Mouse (Mus musculus) liver, embryonic 15.5 days (tissue): ENCODE measurements around the gene Cd300lf. TPM values are rescaled to one million over a fixed set of nuclear protein-coding genes. Genes with fewer than 3 reads are reported as not detected.

Experiments
- ATAC-seq: fragments of 200-750 bp; cut with Nextera tagmentation; 2 replicates; pipeline ENCODE4 v1.8.0; 2017; ENCODE audit warnings: moderate number of reproducible peaks, mild to moderate bottlenecking, moderate library complexity; ENCODE audit not compliant: insufficient read depth
- H3K27ac ChIP-seq: fragments of 300-500 bp; sonication (generic); replicated peaks from 2 replicates; pipeline ENCODE4 v1.5.1; 2015; ENCODE audit warnings: mild to moderate bottlenecking, inconsistent platforms
- H3K27me3 ChIP-seq: fragments of 300-500 bp; sonication (generic); 2 replicates; pipeline ENCODE4 v1.6.1; 2015; ENCODE audit warnings: mild to moderate bottlenecking, inconsistent platforms
- H3K36me3 ChIP-seq: fragments of 300-500 bp; sonication (generic); replicated peaks from 2 replicates; pipeline ENCODE4 v1.6.1; 2015; ENCODE audit warnings: moderate library complexity, mild to moderate bottlenecking, inconsistent platforms
- H3K4me1 ChIP-seq: fragments of 300-500 bp; sonication (generic); replicated peaks from 2 replicates; pipeline ENCODE4 v1.6.1; 2015; ENCODE audit warnings: inconsistent platforms
- H3K4me2 ChIP-seq: fragments of 300-500 bp; sonication (generic); 2 replicates; pipeline ENCODE4 v1.6.1; 2015; ENCODE audit warnings: moderate library complexity, mild to moderate bottlenecking, inconsistent platforms
- H3K4me3 ChIP-seq: fragments of 300-500 bp; sonication (generic); replicated peaks from 2 replicates; pipeline ENCODE4 v1.5.1; 2015; ENCODE audit warnings: mild to moderate bottlenecking, inconsistent platforms
- H3K9ac ChIP-seq: fragments of 300-500 bp; sonication (generic); 2 replicates; pipeline ENCODE4 v1.6.1; 2015; ENCODE audit warnings: moderate library complexity, mild to moderate bottlenecking, inconsistent platforms
- H3K9me3 ChIP-seq: fragments of 300-500 bp; sonication (generic); replicated peaks from 2 replicates; pipeline ENCODE4 v1.6.1; 2016; ENCODE audit warnings: inconsistent platforms
- WGBS: fragments of 180-500 bp; shearing (Covaris S2); methylation state at CpG from one replicate; pipeline ENCODE4 v1.1.7; 2015; ENCODE audit warnings: mixed read lengths; ENCODE audit not compliant: insufficient replicate concordance; 5-methylcytosine and 5-hydroxymethylcytosine counted together
- polyA plus RNA-seq: library from polyadenylated mRNA; unstranded; fragments of >200 nt; fragmentation: Nextera tagmentation; extraction: Ambion mirVana; gene quantifications from 2 replicates; pipeline ENCODE4 v1.2.1, GENCODE M21; 2015

The Cd300lf gene
- 4.5 and 4.8 TPM in 2 replicates for polyA plus RNA-seq

GRCm38 (mm10) chr11:115133800-115134199, at the start of gene Cd300lf:
Cd300lf (minus strand) TSS chr11:115133992.
- H3K9me3 ChIP-seq = no peaks in the 10 kb centered on the region
- H3K9ac ChIP-seq = no peak within 1 kb of the TSS
- H3K27me3 ChIP-seq = no peaks in the 10 kb centered on the region
- H3K36me3 ChIP-seq = no peaks in the 10 kb centered on the region
- H3K4me3 ChIP-seq = peak within 1 kb of the TSS; percentile 32
- H3K27ac ChIP-seq = peak within 1 kb of the TSS; percentile 55; the same call in 1 of the 2 replicates
- peak within 1 kb of the TSS; percentile 20; the same call in 1 of the 2 replicates for H3K4me2 ChIP-seq
- no peaks in the 10 kb centered on the region for H3K4me1 ChIP-seq
- ATAC-seq = peak; percentile 37; the same call in 1 of the 2 replicates
- WGBS = 15% methylated on average over 8 of the region's 8 CpGs

- Histone ChIP-seq H3K4me2 (no peak overlapping the region), H3K9ac (no peak overlapping the region), H3K9me3 (no peaks in the 10 kb centered on the region), H3K27me3 (no peaks in the 10 kb centered on the region), H3K27ac (no peak overlapping the region), H3K4me3 (no peak overlapping the region), H3K36me3 (peaks cover 30% of the 10 kb centered on the region), H3K4me1 (peaks cover 56% of the 10 kb centered on the region)
- WGBS = 15% methylated on average over 12 of the region's 12 CpGs
- ATAC-seq = no peak
Observed at GRCm38 (mm10) chr11:115181913-115182638, 48.3 kb upstream of the Cd300lf start.

GRCm38 (mm10) chr11:115179881-115180280, 46.1 kb upstream of the Cd300lf start:
- no peak overlapping the region for H3K4me2 ChIP-seq
- H3K4me1 ChIP-seq = peaks cover 58% of the 10 kb centered on the region
- no peak for ATAC-seq
- no peak overlapping the region for H3K4me3 ChIP-seq
- 70% methylated on average over 6 of the region's 6 CpGs for WGBS
- no peak overlapping the region for H3K9ac ChIP-seq
- H3K27me3 ChIP-seq = no peaks in the 10 kb centered on the region
- no peaks in the 10 kb centered on the region for H3K9me3 ChIP-seq
- H3K27ac ChIP-seq = no peak overlapping the region
- peaks cover 38% of the 10 kb centered on the region for H3K36me3 ChIP-seq

GRCm38 (mm10) chr11:115179191-115179590, 45.4 kb upstream of the Cd300lf start:
- Histone ChIP-seq H3K9ac (no peak overlapping the region), H3K27ac (peak overlapping the region; percentile 33; the same call in 1 of the 2 replicates), H3K4me1 (peaks cover 60% of the 10 kb centered on the region), H3K4me2 (no peak overlapping the region), H3K4me3 (no peak overlapping the region), H3K27me3 (no peaks in the 10 kb centered on the region), H3K36me3 (peaks cover 38% of the 10 kb centered on the region), H3K9me3 (no peaks in the 10 kb centered on the region)
- ATAC-seq = no peak
- WGBS = 68% methylated on average over 6 of the region's 6 CpGs

GRCm38 (mm10) chr11:115178766-115179165, 45.0 kb upstream of the Cd300lf start:
- ATAC-seq = no peak
- Histone ChIP-seq H3K9ac (no peak overlapping the region), H3K27ac (peak overlapping the region; percentile 33; the same call in 1 of the 2 replicates), H3K9me3 (no peaks in the 10 kb centered on the region), H3K4me1 (peaks cover 63% of the 10 kb centered on the region), H3K27me3 (no peaks in the 10 kb centered on the region), H3K4me3 (no peak overlapping the region), H3K36me3 (peaks cover 38% of the 10 kb centered on the region), H3K4me2 (no peak overlapping the region)
- 65% methylated on average over 2 of the region's 2 CpGs for WGBS

GRCm38 (mm10) chr11:115177559-115178195, 43.9 kb upstream of the Cd300lf start:
- ATAC-seq = peak; percentile 55
- no peak overlapping the region for H3K9ac ChIP-seq
- no peaks in the 10 kb centered on the region for H3K27me3 ChIP-seq
- WGBS = 60% methylated on average over 10 of the region's 10 CpGs
- H3K4me2 ChIP-seq = peak overlapping the region; percentile 50
- H3K9me3 ChIP-seq = no peaks in the 10 kb centered on the region
- H3K27ac ChIP-seq = peak overlapping the region; percentile 72
- peaks cover 66% of the 10 kb centered on the region for H3K4me1 ChIP-seq
- H3K36me3 ChIP-seq = peaks cover 38% of the 10 kb centered on the region
- no peak overlapping the region for H3K4me3 ChIP-seq

GRCm38 (mm10) chr11:115176399-115177190, 42.8 kb upstream of the Cd300lf start:
- peak overlapping the region; percentile 72 for H3K27ac ChIP-seq
- 76% methylated on average over 24 of the region's 24 CpGs for WGBS
- H3K27me3 ChIP-seq = no peaks in the 10 kb centered on the region
- H3K4me1 ChIP-seq = peaks cover 67% of the 10 kb centered on the region
- no peak overlapping the region for H3K4me3 ChIP-seq
- H3K4me2 ChIP-seq = no peak overlapping the region
- no peak overlapping the region for H3K9ac ChIP-seq
- H3K36me3 ChIP-seq = peaks cover 35% of the 10 kb centered on the region
- H3K9me3 ChIP-seq = no peaks in the 10 kb centered on the region
- no peak for ATAC-seq

- ATAC-seq = no peak
- peaks cover 81% of the 10 kb centered on the region for H3K4me1 ChIP-seq
- H3K27ac ChIP-seq = no peak overlapping the region
Observed at GRCm38 (mm10) chr11:115173549-115174339, 40.0 kb upstream of the Cd300lf start.

GRCm38 (mm10) chr11:115172825-115173287, 39.1 kb upstream of the Cd300lf start:
- Histone ChIP-seq H3K4me3 (no peak overlapping the region), H3K27ac (no peak overlapping the region), H3K27me3 (no peaks in the 10 kb centered on the region), H3K36me3 (peaks cover 16% of the 10 kb centered on the region), H3K4me1 (peaks cover 82% of the 10 kb centered on the region), H3K9ac (no peak overlapping the region), H3K9me3 (no peaks in the 10 kb centered on the region), H3K4me2 (peak overlapping the region; percentile 27)
- ATAC-seq = no peak
- 29% methylated on average over 4 of the region's 4 CpGs for WGBS

More at GRCm38 (mm10) chr11:115173549-115174339, 40.0 kb upstream of the Cd300lf start:
- Histone ChIP-seq H3K36me3 (peaks cover 17% of the 10 kb centered on the region; the same call in 1 of the 2 replicates), H3K9me3 (no peaks in the 10 kb centered on the region), H3K27me3 (no peaks in the 10 kb centered on the region), H3K9ac (no peak overlapping the region), H3K4me3 (no peak overlapping the region), H3K4me2 (peak overlapping the region; percentile 27)
- 21% methylated on average over 16 of the region's 16 CpGs for WGBS

- no peak overlapping the region for H3K4me3 ChIP-seq
- H3K36me3 ChIP-seq = peaks cover 10% of the 10 kb centered on the region; the same call in 1 of the 2 replicates
- H3K4me2 ChIP-seq = no peak overlapping the region
- H3K9me3 ChIP-seq = no peaks in the 10 kb centered on the region
- H3K9ac ChIP-seq = no peak overlapping the region
- 62% methylated on average over 8 of the region's 8 CpGs for WGBS
- H3K4me1 ChIP-seq = peaks cover 79% of the 10 kb centered on the region
- no peak for ATAC-seq
- H3K27me3 ChIP-seq = no peaks in the 10 kb centered on the region
- no peak overlapping the region for H3K27ac ChIP-seq
Observed at GRCm38 (mm10) chr11:115171125-115171524, 37.3 kb upstream of the Cd300lf start.
